Mouse (Mus musculus) c-Kit-positive CD71-positive TER-119-positive erythroid progenitor cells, embryonic 14.5 days (primary cell): ENCODE measurements around the gene Sox21.

ENCODE experiments used
- DNase-seq: peaks from one replicate; pipeline ENCODE4 v3.0.0-alpha.2; 2013; ENCODE audit warnings: low spot score

Sox21 gene

DNA sequence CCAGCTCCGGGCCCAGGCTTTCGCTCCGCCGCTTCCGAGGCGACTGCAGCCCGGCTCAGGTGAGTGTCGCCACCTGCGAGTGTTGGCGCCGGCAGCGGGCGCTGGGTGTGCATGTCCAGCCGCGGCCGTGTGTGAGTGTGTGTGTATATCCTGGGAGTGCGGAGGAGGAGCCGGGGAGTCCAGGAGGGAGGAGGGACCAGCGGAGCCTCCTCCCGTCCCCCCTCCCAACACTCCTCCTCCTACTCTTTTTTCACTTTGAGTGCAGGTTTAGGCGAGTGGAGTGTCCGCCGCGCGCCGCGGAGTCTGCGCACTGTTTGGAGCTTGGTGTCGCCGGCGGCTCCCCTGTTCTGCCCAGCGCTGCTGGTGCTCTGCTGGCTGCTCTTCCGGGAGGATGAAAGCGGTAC, at the start of gene Sox21:
Gene Sox21, minus strand, starts transcription at position 145 of the 404 bp plus-strand sequence.
- no peak for DNase-seq

DNA sequence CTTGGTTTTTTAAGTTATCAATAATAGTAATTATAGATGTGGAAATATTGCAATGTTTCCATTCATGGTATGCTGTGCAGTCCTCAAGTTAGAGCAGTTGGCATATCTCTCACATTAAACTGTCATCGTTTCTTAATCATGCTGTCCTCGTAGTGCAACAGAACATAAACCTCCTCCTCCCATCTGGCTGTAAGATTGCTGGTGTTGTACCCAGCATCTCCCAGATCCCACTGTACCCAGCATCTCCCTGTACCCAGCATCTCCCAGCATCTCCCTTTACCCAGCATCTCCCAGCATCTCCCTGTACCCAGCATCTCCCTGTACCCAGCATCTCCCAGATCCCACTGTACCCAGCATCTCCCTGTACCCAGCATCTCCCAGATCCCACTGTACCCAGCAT, 49.3 kb upstream of the Sox21 start:
- DNase-seq: no peak

DNA sequence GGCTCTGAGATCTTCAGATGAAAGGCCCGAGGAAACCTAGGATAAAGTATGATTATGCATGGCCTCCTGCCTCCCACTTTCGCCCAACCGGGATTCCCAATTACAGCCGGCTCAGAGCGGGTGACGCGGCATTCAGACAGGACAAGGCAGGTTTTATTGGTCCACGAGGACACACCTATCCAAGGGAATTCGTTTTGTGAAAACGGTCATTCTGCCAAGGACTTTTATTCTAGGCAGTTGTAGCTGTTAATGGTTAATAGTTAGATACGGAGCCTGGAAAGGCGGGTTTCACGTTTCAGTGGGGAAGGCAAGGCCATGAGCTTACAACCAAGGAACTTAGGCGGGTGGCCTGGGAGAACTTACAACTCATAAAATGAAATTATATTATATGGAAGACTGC, 46.1 kb upstream of the Sox21 start:
- DNase-seq: no peak

DNA sequence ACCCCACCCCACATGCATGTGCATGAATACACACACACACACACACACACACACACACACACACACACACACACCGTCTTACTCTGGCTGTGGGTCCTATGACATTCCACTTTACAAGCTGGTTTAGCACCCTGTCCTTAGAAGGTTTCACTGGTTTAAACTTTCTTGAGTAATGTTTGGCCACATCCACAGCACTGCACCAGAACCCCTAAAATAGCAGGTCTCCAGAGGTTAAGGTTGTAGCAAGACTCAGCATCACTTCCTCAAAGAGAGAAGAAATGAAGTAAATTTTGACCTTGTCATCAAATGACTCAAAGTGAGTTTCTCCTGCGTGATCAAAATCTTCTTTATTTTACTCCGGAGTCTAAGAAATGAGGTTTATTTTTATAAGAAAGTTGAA, 45.4 kb upstream of the Sox21 start:
- DNase-seq: no peak

DNA sequence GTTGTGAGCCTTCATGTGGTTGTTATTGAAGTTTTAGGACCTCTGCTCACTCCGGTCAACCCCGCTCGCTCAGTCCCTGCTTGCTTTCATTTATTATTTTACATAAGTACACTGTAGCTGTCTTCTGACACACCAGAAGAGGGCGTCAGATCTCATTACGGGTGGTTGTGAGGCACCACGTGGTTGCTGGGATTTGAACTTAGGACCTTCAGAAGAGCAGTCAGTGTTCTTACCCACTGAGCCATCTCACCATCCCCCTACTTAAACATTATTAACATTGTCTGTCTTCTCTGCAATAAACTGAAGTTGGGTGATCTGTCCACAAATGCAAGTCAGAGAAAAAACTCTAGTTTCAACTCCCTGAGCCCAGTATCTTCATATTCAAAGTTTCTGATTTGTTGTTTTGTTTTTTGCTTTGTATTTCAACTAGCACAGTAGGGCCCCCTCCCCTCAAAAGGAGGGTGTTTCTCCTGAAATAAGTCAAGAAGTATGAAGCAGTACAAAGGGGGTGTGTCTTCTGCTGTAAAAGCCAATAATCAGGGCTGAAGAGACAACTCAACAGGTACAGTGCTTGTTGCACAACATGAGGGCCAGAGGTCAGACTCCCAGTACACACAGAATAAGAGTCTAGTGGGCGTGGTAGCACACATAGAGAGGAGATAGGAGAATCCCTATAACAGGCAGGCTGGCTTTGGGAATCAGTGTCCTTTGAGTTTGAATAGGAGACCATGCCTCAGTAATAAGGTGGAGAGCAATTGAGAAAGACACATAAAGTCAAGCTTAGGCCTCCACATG, 41.1 kb upstream of the Sox21 start:
- DNase-seq: no peak

DNA sequence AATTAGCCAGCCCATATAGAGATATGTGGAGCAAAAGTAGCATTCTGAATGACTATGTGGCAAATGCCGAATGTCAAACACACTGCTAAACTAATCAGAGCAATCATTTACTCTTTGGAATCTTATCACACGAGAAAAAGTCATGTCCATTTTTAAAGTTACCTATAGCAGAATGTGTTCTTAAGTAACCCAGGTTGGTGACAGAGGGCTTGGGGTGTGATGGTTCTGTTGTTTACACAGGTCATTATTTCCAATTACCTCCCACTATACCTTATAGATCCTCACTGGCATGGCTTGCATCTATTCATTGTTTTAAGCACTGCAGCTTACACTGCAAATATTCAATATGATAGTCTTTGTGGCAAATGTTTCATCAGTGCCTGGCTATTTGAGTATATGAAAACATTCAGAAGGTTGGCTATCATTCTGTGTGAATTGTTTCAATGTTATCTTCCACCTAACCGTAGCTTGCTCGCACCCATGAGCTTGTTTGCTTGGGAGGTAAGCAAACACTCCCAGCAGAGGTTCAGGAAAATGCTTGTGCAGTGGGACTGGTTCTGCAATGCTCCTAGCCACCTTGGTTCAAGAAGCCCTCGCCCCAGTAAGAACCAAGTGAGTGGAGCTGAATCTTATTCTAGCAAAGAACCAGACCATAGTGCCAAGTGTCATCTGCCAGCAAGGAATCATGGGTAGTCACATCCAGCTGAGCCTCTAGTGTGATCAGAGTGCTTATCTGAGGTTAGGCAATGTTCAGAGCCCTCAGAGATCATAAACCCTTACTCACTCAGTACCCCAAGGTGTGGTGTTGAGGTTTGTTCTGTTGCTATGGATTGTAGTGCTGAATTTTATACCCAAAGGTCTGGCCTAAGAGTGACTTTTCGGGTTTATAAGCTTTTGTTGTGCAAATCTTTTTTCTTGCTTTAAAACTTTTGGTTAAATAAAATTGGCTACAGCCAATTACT, 36.0 kb upstream of the Sox21 start:
- no peak for DNase-seq

DNA sequence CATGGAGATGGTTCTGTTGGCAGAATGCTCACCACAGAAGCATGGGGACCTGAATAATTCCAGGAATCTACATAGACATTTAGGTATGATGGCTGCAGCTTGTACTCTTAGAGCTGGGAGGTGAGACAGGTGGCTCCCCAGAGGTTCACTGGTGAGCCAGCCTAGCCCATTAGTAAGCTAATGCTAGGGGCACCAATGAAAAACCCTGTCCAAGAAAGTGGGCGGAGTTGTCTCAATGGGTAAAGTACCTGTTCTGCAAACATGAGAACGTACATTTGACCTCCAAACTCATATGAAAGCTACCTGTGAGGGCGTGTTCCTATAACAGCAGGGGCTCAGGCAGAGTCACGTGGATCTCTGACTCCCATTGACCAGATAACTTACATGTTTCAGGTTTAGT, 32.0 kb upstream of the Sox21 start:
- no peak for DNase-seq

DNA sequence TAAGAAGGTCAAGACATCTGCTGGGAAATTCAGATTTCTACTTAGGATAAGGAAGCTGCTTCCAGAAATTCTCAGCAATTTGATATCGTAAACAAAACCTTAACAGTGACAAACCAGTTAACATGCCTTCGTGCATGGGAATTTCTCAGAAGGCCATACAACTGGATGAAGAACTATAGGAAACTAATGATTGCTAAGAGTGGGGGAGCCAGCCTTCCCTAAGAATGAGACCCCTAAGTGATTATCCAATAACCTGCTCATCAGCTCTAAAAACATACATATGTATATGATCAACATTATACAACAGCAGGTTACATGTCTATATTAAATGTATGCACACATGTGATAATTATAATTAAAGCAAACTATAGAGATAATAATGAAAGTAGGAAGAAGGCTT, 29.8 kb upstream of the Sox21 start, which contains the start of gene Gm9376:
Gene Gm9376, plus strand, starts transcription at position 301 of the 400 bp plus-strand sequence.
- no peak for DNase-seq

DNA sequence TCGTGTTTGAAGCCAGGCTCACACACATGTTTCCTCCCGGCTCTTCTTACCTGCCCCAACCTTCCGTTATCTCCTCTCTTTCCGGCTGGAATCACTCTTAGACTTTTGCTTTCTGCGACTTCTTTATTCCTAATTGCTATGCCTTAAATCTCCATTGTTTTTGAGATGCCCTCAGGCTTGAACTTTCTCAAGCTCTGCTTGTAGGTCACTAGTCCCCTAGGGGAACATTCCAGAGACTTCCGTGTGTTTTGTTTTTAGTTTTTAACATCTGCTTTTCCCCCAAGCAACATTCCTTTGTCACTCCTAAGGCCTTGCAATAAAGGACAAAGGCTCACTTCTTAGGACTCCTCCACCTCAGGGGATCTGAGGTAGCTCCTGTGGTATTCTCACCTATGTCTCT, 16.6 kb upstream of the Sox21 start:
- no peak for DNase-seq

DNA sequence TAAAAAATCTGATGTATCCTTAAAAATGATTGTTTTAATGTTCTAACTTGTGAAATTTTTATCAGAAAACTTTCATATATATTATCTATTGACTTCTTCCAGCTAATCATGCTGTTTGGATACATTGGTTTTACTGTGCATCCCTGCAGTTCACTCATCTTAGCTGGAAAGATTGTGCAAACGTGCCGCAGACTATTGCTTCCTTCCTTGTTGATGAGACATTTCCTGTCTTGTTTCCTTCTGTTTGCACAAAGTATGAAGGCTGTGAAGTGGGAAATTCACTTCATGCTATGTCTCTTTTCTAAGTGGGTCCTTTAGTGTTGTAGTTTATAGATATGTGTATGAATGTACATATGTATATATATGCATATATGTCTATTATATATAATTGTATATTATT, 4.6 kb upstream of the Sox21 start:
- no peak for DNase-seq

DNA sequence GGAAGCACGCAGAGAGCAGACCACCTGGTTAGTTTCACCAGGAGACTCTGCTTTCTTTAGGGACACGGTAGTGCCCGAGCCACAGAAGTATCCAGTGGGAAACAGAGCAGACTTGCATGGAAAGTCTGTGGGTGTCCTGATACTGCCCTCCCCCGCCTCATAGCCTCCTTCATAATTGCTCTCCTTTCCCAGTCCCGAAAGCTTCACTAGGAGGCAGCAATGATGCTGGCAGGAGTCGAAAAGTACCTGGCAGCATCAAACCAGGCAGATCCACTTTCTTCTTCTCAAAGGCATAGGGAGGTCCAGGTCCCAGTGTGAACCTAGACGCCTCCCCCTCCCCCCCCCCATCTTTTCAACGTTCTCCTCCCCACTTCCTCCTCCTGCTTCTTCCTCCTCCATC, 2.5 kb upstream of the Sox21 start:
- DNase-seq: no peak

DNA sequence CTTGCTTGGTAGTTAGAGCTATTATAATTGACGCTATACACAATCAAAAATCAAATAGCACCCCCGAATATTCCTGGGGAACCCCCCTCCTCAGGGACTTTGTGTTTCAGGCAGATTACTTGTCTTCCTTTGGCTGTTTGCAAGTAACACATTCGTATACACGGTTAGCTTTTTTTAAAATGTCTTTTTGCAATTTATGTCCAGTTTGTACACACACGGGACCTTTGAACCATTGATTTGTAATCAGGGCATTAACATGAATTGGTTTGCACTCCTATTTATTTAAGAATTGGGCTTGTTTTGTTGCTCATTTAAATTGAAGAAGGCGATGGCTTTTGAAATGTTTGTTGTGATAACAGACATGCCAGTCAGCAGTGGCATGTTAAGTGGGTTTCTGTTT, 956 bp upstream of the Sox21 start:
- DNase-seq: no peak

DNA sequence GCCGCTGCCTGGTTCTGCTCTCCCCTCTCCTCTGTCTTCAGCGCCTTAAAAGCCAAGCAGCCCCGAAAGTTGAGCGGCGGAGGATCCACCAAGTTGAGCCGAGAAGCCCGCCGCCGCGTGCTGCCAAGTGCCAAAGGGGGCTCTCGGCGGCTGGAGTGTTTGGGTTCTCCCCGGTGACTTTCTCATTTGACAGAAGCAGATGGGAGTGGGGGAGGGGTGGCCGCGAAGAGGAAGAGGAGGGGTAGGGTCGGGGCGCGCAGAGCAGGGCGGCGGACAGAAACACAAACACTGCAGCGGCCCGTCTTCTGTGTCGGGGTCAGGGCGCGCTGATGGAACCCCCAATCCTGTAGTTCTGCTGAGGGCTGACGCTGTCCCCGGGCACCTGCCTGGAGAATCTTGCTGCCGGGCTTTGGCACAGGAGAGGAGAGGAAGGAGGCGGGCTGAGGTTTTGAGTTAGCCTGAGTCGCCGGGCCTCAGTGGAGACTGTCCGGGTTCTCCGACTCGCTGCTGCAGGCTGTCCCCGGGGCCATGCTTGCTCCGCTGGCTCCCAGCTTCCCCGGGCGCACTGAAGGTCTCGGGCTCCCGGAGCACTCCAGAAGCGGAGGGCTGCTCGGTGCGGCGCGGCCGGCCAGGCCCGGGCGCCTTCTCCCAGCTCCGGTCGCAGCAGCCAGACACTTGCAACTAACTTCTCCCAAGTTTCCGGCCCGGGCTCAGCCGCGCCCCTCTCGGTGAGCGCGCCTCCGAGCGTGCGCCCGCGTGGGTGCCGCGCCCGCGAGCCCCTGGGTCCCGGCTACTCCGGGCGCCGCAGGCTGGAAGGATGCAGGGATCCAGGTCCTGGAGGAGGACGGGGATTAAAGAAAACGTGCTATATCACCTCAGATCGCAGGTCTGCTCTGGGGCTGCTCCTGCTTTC, 601 bp downstream of the Sox21 start:
- DNase-seq: no peak

DNA sequence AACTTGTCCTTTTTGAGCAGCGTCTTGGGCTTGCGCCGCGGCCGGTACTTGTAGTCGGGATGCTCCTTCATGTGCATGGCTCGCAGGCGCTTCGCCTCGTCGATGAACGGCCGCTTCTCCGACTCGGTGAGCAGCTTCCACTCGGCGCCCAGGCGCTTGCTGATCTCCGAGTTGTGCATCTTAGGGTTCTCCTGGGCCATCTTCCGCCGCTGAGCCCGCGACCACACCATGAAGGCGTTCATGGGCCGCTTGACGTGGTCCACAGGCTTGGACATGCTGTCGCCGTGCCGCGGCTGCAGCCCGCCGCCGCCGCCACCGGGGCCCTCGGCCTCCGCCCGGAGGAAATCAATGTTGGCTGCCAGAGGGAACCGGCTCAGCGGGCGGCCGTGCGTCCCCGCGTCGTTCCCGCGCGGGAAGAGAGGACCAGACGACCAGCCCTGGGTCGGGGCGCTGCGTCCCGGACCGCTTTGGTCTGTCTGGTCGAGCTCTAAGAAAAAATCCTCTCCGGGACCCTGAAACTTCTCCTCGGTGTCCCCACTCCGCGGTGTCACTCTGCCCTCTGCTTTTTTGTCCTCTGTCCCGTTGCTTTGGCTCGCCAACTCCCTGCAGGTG, 1.4 kb downstream of the Sox21 start:
- DNase-seq: no peak

DNA sequence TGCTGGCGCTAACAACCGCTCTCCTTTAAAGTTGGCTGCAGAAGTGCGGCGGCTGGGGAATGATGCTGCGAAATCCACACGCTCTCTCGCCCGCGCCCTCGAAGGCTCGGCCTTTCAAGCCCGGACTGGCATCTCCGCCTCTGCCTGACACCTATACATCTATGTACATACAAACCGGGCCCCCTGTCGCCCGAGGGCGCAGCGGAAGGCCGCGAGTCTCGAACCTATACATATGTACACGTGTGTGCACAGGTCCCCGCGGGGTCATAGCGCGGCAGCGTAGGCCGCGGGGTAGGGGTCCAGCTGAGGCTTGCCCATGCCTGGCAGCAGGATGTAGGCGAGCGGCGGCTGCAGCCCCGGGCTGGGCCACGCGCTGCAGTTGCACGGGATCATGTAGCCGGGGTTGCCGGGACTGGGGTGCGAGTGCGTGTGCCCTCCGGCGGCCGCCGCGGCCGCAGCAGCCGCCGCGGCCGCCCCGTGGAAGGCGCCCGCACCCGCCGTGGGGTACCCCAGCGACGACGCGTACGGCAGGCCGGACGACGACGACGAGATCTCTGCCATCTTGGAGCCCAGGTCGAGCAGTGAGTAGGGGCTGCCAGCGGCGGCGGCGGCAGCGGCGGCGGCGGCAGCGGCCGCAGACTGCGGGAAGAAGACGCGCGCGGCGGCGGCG, 2.2 kb downstream of the Sox21 start:
- DNase-seq: no peak

DNA sequence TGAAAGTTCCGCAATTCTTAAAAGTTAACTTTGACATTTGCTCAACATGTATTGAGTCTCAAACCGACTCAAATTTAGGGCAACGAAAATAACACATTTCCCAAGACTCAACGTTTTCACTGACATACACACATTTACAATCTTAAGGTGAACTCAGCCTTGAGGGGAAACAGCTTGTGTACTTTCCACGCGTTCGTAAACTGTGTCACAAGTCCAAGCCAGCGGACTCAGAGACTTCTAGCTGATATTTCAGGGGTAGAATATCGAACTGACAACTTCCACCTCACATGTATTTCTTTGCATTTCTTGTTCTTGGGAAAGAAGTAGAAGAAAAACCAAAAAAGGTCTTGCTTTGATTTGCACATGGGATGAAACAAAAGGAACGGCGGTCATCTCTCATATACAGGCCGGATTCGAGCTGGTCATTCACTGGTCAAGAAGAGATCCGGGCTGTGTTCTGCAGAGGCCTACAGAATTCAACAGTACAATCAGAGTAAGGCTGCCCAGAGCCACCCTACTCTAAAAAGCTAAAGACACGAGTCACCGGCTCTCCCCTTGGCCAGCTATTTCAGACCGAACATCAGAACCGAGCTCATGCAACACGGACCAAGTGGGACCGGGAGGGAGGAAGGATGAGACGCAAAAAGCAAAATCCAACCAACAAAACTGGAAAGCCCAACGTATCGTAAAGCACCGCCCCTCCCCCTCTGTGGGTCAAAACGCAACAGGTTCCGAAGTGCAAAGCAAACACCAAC, 2.9 kb downstream of the Sox21 start:
- DNase-seq: no peak

DNA sequence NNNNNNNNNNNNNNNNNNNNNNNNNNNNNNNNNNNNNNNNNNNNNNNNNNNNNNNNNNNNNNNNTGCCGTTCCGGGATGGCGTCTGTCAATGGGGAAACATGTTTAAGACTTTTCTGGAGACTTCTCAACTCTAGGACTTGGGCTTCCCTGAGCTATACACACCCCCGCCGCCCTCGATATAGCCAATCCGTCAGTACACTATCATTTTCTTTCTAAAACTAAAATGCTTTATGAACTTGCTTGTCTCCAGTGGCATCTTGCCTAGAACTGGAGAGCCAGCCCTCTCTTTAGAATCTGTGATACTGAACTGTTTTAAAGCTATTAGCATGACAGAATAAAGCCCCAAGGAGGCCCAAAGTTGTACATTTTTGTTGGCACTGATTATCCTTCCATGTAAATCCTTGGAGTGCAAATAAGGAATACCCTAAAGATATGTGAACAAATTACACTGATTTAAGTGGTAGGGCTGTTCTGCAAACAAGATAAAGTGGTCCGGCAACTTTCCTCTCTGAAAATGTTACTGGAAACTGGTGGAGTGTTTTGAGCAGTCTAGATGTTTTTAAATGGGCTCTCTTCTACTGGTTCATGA, 4.4 kb downstream of the Sox21 start:
- no peak for DNase-seq

DNA sequence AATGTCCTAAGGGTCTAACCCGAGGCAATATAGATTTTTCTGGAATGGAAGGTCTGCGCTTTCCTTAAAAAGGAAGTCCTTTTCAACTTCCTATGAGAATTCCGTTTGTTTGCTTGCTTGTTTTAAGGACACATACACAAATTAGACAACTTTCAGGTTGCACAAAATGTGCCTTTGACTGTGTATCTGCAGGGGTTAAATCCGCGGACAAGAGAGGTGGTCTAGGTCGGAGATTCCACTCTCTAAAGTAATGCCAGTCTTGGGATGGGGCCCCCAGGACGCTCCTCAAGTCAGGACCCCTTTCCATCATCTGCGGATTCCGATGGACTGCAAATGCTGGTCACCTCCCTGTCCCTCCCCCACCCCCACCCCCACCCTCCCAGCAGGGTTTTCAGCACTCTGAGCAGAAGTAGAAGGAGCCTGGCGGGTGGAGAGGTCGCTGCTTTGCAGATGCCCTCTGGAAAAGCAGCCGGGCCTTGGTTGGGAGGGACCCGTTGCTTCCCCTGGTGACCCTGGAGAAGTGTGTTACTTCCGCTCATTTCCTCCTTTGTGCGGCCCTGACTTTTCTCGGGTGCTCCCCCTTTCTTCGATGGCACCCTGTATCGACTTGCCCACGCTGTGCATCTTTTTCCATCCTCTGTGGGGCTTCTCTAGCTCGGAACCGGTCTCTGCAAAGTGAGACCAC, 10.2 kb downstream of the Sox21 start:
- DNase-seq: no peak

DNA sequence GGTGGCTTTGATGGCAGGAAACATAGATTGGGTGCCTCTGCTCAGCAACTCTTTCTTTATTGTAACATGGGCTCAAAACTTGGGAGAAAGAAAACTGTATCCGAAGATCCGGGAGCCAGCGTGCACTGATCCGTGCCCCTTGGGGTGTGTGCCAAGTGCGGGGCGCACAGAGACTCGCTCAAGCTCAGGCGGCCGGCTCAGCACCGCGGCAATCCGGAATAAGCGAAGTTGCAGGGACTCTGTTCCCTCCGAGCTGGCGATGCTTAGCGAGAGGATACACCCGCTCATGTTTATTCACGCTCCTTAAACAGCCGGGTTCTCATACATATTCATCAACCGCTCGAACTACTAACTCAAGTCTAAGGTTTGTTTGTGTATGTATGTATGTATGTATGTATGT, 10.9 kb downstream of the Sox21 start:
- DNase-seq: no peak
